Mouse (Mus musculus): ENCODE measurements around the gene Grap. TPM values are rescaled to one million over a fixed set of nuclear protein-coding genes. Genes with fewer than 3 reads are reported as not detected.

Grap gene
- polyA plus RNA-seq, 1 experiment from 2014 or later: 13.9 TPM

GRCm38 (mm10) chr11:61715130-61715529 lies 62.1 kb downstream of the Grap start:
- no peaks in the 10 kb centered on the region for H3K9me3 ChIP-seq (replicated peaks; ENCODE audit: control insufficient read depth, low read length)
- no peak overlapping the region for H3K4me3 ChIP-seq (ENCODE audit: low read length)
- no peaks in the 10 kb centered on the region for H3K36me3 ChIP-seq (ENCODE audit: control insufficient read depth, insufficient read depth)
- ATAC-seq (replicated peaks; ENCODE audit: extremely low read depth, insufficient read depth, low FRiP score): 0 out of 2 replicates have a peak, but pooled peaks have one; percentile 21
- 55% methylated on average over 6 of the region's 6 CpGs for WGBS
- H3K9ac ChIP-seq (ENCODE audit: low read length): no peak overlapping the region
- H3K4me1 ChIP-seq (ENCODE audit: control insufficient read depth, insufficient read depth, low read length): no peaks in the 10 kb centered on the region
- H3K27me3 ChIP-seq (ENCODE audit: control insufficient read depth, insufficient read depth, low read length): no peaks in the 10 kb centered on the region
- no peak overlapping the region for H3K4me2 ChIP-seq (ENCODE audit: low read depth, low read length)
- no peak overlapping the region for H3K27ac ChIP-seq (ENCODE audit: low read length)

GRCm38 (mm10) chr11:61717990-61718389 lies 64.9 kb downstream of the Grap start:
- H3K9ac ChIP-seq (ENCODE audit: low read length): no peak overlapping the region
- ATAC-seq (replicated peaks; ENCODE audit: extremely low read depth, insufficient read depth, low FRiP score): no peak
- H3K27ac ChIP-seq (ENCODE audit: low read length): no peak overlapping the region
- no peak overlapping the region for H3K4me2 ChIP-seq (ENCODE audit: low read depth, low read length)
- no peaks in the 10 kb centered on the region for H3K27me3 ChIP-seq (ENCODE audit: control insufficient read depth, insufficient read depth, low read length)
- 60% methylated on average over 5 of the region's 5 CpGs for WGBS
- no peaks in the 10 kb centered on the region for H3K4me1 ChIP-seq (ENCODE audit: control insufficient read depth, insufficient read depth, low read length)
- H3K36me3 ChIP-seq (ENCODE audit: control insufficient read depth, insufficient read depth): no peaks in the 10 kb centered on the region
- no peak overlapping the region for H3K4me3 ChIP-seq (ENCODE audit: low read length)
- H3K9me3 ChIP-seq (replicated peaks; ENCODE audit: control insufficient read depth, low read length): no peaks in the 10 kb centered on the region

GRCm38 (mm10) chr11:61719387-61719786 lies 66.3 kb downstream of the Grap start:
- Histone ChIP-seq H3K9me3 (replicated peaks; ENCODE audit: control insufficient read depth, low read length) (no peaks in the 10 kb centered on the region), H3K4me3 (ENCODE audit: low read length) (no peak overlapping the region), H3K4me2 (ENCODE audit: low read depth, low read length) (no peak overlapping the region), H3K27me3 (ENCODE audit: control insufficient read depth, insufficient read depth, low read length) (no peaks in the 10 kb centered on the region), H3K36me3 (ENCODE audit: control insufficient read depth, insufficient read depth) (no peaks in the 10 kb centered on the region), H3K27ac (ENCODE audit: low read length) (no peak overlapping the region), H3K4me1 (ENCODE audit: control insufficient read depth, insufficient read depth, low read length) (no peaks in the 10 kb centered on the region), H3K9ac (ENCODE audit: low read length) (no peak overlapping the region)
- no peak for ATAC-seq (replicated peaks; ENCODE audit: extremely low read depth, insufficient read depth, low FRiP score)
- 44% methylated on average over 3 of the region's 3 CpGs for WGBS

GRCm38 (mm10) chr11:61719826-61720225 lies 66.8 kb downstream of the Grap start:
- Histone ChIP-seq H3K27ac (ENCODE audit: low read length) (no peak overlapping the region), H3K9ac (ENCODE audit: low read length) (no peak overlapping the region), H3K27me3 (ENCODE audit: control insufficient read depth, insufficient read depth, low read length) (no peaks in the 10 kb centered on the region), H3K4me3 (ENCODE audit: low read length) (no peak overlapping the region), H3K4me2 (ENCODE audit: low read depth, low read length) (no peak overlapping the region), H3K4me1 (ENCODE audit: control insufficient read depth, insufficient read depth, low read length) (no peaks in the 10 kb centered on the region), H3K9me3 (replicated peaks; ENCODE audit: control insufficient read depth, low read length) (no peaks in the 10 kb centered on the region), H3K36me3 (ENCODE audit: control insufficient read depth, insufficient read depth) (no peaks in the 10 kb centered on the region)
- WGBS: 68% methylated on average over 8 of the region's 8 CpGs
- no peak for ATAC-seq (replicated peaks; ENCODE audit: extremely low read depth, insufficient read depth, low FRiP score)

- ATAC-seq (replicated peaks; ENCODE audit: extremely low read depth, insufficient read depth, low FRiP score): no peak
- Histone ChIP-seq H3K4me3 (ENCODE audit: low read length) (no peak within 1 kb of the TSS), H3K27me3 (ENCODE audit: control insufficient read depth, insufficient read depth, low read length) (no peaks in the 10 kb centered on the region), H3K36me3 (ENCODE audit: control insufficient read depth, insufficient read depth) (no peaks in the 10 kb centered on the region), H3K27ac (ENCODE audit: low read length) (no peak within 1 kb of the TSS), H3K9ac (ENCODE audit: low read length) (no peak within 1 kb of the TSS), H3K4me1 (ENCODE audit: control insufficient read depth, insufficient read depth, low read length) (no peaks in the 10 kb centered on the region), H3K4me2 (ENCODE audit: low read depth, low read length) (no peak within 1 kb of the TSS), H3K9me3 (replicated peaks; ENCODE audit: control insufficient read depth, low read length) (no peaks in the 10 kb centered on the region)
- 76% methylated on average over 3 of the region's 3 CpGs for WGBS
Measured at GRCm38 (mm10) chr11:61720636-61721035, 67.6 kb downstream of the Grap start, which contains the start of gene Slc5a10. TSS of gene Slc5a10 (minus strand) at chr11:61720826.

GRCm38 (mm10) chr11:61722077-61722476 lies 69.0 kb downstream of the Grap start:
- no peak overlapping the region for H3K9ac ChIP-seq (ENCODE audit: low read length)
- no peaks in the 10 kb centered on the region for H3K9me3 ChIP-seq (replicated peaks; ENCODE audit: control insufficient read depth, low read length)
- no peak overlapping the region for H3K4me2 ChIP-seq (ENCODE audit: low read depth, low read length)
- ATAC-seq (replicated peaks; ENCODE audit: extremely low read depth, insufficient read depth, low FRiP score): no peak
- no peak overlapping the region for H3K27ac ChIP-seq (ENCODE audit: low read length)
- no peaks in the 10 kb centered on the region for H3K4me1 ChIP-seq (ENCODE audit: control insufficient read depth, insufficient read depth, low read length)
- no peaks in the 10 kb centered on the region for H3K36me3 ChIP-seq (ENCODE audit: control insufficient read depth, insufficient read depth)
- 71% methylated on average over 5 of the region's 5 CpGs for WGBS
- no peaks in the 10 kb centered on the region for H3K27me3 ChIP-seq (ENCODE audit: control insufficient read depth, insufficient read depth, low read length)
- no peak overlapping the region for H3K4me3 ChIP-seq (ENCODE audit: low read length)

Other genes starting within 250 kb of the Grap start
- 0.07 and 0.29 TPM in 2 replicates for gene Rnf112, start 199.1 kb upstream of the Grap start, polyA plus RNA-seq (2015; fragmentation: Nextera tagmentation; extraction: Ambion mirVana)
- 125 and 225 TPM in 2 replicates for gene Mfap4, start 167.8 kb upstream of the Grap start, polyA plus RNA-seq (2015; fragmentation: Nextera tagmentation; extraction: Ambion mirVana)
- gene Mapk7, start 158.9 kb upstream of the Grap start, polyA plus RNA-seq (2015; fragmentation: Nextera tagmentation; extraction: Ambion mirVana): 27.4 and 28.9 TPM in 2 replicates
- 11.6 and 13.3 TPM in 2 replicates for gene B9d1, start 148.1 kb upstream of the Grap start, polyA plus RNA-seq (2015; fragmentation: Nextera tagmentation; extraction: Ambion mirVana)
- gene Epn2, start 73.6 kb upstream of the Grap start, polyA plus RNA-seq (2015; fragmentation: Nextera tagmentation; extraction: Ambion mirVana): 19.0 and 19.7 TPM in 2 replicates
- 0.97 and 1.5 TPM in 2 replicates for gene Fam83g, start 30.8 kb downstream of the Grap start, polyA plus RNA-seq (2015; fragmentation: Nextera tagmentation; extraction: Ambion mirVana)
- 0.11 TPM in 1 of 2 replicates, not detected in the other for gene Slc5a10, start 67.6 kb downstream of the Grap start, polyA plus RNA-seq (2015; fragmentation: Nextera tagmentation; extraction: Ambion mirVana)
- 14.0 and 17.7 TPM in 2 replicates for gene Prpsap2, start 108.8 kb downstream of the Grap start, polyA plus RNA-seq (2015; fragmentation: Nextera tagmentation; extraction: Ambion mirVana)
- gene Ulk2, start 201.8 kb downstream of the Grap start, polyA plus RNA-seq (2015; fragmentation: Nextera tagmentation; extraction: Ambion mirVana): 11.4 and 11.9 TPM in 2 replicates